27 mouse cellular contexts compared by ENCODE assay signal in the genomic region with DNA sequence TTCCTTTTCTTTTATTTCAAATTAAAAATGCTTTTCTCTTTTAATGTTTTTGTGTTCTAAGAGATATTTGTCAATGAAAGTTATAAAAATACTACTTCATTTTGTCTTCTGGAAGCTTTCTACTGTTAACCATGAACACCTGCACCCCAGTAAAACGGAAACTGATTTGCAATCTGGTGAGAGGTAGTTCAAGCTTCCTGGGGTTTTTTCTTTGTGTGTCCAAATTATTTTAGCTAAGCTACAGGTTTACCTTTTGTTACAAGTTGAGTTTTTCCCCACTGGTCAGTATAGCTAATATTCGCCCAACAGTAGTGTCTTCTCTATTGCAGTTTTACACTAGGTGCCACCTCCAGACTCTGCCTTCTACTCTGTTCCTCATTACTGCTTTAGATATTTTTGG.
"Had no signal": no experiment of that assay in that cellular context is flagged by ENCODE, and none has a peak within 500 bp of the region (broad histone marks: within the 10 kb centered on the region; RNA-seq: fewer than 3 reads in every experiment).

No protein-coding gene starts in this region.

- H3K27me3 ChIP-seq: embryonic facial prominence, embryonic 12.5 days; embryonic facial prominence, embryonic 13.5 days; embryonic facial prominence, embryonic 15.5 days; forebrain, embryonic 12.5 days; forebrain, embryonic 13.5 days; forebrain, embryonic 15.5 days had no signal

- H3K9me3 ChIP-seq: embryonic facial prominence, embryonic 10.5 days; embryonic facial prominence, embryonic 12.5 days; embryonic facial prominence, embryonic 13.5 days; embryonic facial prominence, embryonic 15.5 days; forebrain, embryonic 10.5 days; forebrain, embryonic 12.5 days; forebrain, embryonic 13.5 days; forebrain, embryonic 15.5 days had no signal

- H3K36me3 ChIP-seq: embryonic facial prominence, embryonic 15.5 days had no signal

- DNase-seq: cerebellum, adult 9-10 months; cerebellum, adult 9-11 months; cerebellum, postnatal 10 days; cerebellum, postnatal 14 days; cerebellum, postnatal 25 days; cerebellum, postnatal 36 days; embryo, embryonic 11 days; forebrain, postnatal 0 days; gastrocnemius, adult 2 months; gastrocnemius, postnatal 10 days; gastrocnemius, postnatal 14 days; gastrocnemius, postnatal 25 days; gastrocnemius, postnatal 36 days; heart, adult 11 months; heart, adult 18-20 months; heart, adult 2 months had no signal

- H3K4me1 ChIP-seq: embryonic facial prominence, embryonic 10.5 days; embryonic facial prominence, embryonic 12.5 days; embryonic facial prominence, embryonic 15.5 days; forebrain, embryonic 10.5 days; forebrain, embryonic 12.5 days; forebrain, embryonic 13.5 days; forebrain, embryonic 15.5 days had no signal

- H3K4me3 ChIP-seq: embryonic facial prominence, embryonic 10.5 days; embryonic facial prominence, embryonic 12.5 days; embryonic facial prominence, embryonic 13.5 days; embryonic facial prominence, embryonic 15.5 days; erythroblast, embryonic 14.5 days; forebrain, embryonic 10.5 days; forebrain, embryonic 12.5 days; forebrain, embryonic 13.5 days; forebrain, embryonic 15.5 days; gastrocnemius, adult 2 months; heart, adult 2 months had no signal

- H3K9ac ChIP-seq: embryonic facial prominence, embryonic 12.5 days; embryonic facial prominence, embryonic 13.5 days; embryonic facial prominence, embryonic 15.5 days; forebrain, embryonic 12.5 days; forebrain, embryonic 13.5 days; forebrain, embryonic 15.5 days; forebrain, postnatal 0 days had no signal

- H3K4me2 ChIP-seq: embryonic facial prominence, embryonic 12.5 days; embryonic facial prominence, embryonic 13.5 days; embryonic facial prominence, embryonic 15.5 days; forebrain, embryonic 12.5 days; forebrain, embryonic 13.5 days; forebrain, embryonic 15.5 days had no signal

- H3K27ac ChIP-seq: embryonic facial prominence, embryonic 10.5 days; embryonic facial prominence, embryonic 12.5 days; embryonic facial prominence, embryonic 13.5 days; embryonic facial prominence, embryonic 15.5 days; forebrain, embryonic 10.5 days; forebrain, embryonic 12.5 days; forebrain, embryonic 13.5 days; forebrain, embryonic 15.5 days; gastrocnemius, adult 2 months; heart, adult 2 months had no signal

- ATAC-seq: forebrain, embryonic 13.5 days; forebrain, embryonic 14.5 days; forebrain, embryonic 15.5 days; forebrain, embryonic 16.5 days; forebrain, postnatal 0 days had no signal
